Mouse (Mus musculus): Measurements from ENCODE around the gene Zfp687.

The Zfp687 gene

GRCm38 (mm10) chr3:95016532-95017056, 1.3 kb upstream of the Zfp687 start:
- no peak for DNase-seq

GRCm38 (mm10) chr3:95015891-95016531, 763 bp upstream of the Zfp687 start:
- peak; percentile 96 to 98 for DNase-seq

GRCm38 (mm10) chr3:95014428-95015151, 658 bp downstream of the Zfp687 start:
- DNase-seq = peak; percentile 51 to 78

- peak in 1 of 2 experiments; percentile 49 for DNase-seq
Observed at GRCm38 (mm10) chr3:95013699-95014427, 1.4 kb downstream of the Zfp687 start.

- no peak for DNase-seq
Observed at GRCm38 (mm10) chr3:95012982-95013381, 2.3 kb downstream of the Zfp687 start.

- peak in 1 of 2 experiments; percentile 35 for DNase-seq
Observed at GRCm38 (mm10) chr3:95010396-95010795, 4.9 kb downstream of the Zfp687 start.

GRCm38 (mm10) chr3:95007706-95008105, 7.5 kb downstream of the Zfp687 start:
- DNase-seq = peak in 1 of 2 experiments; percentile 35

- DNase-seq = peak in 1 of 2 experiments; percentile 16
Observed at GRCm38 (mm10) chr3:95005651-95006050, 9.6 kb downstream of the Zfp687 start.

- no peak for DNase-seq
Observed at GRCm38 (mm10) chr3:95003273-95003672, 12.0 kb downstream of the Zfp687 start.

GRCm38 (mm10) chr3:95002569-95002968, 12.7 kb downstream of the Zfp687 start:
- DNase-seq = peak in 1 of 2 experiments; percentile 15

GRCm38 (mm10) chr3:94996946-94997345, 18.3 kb downstream of the Zfp687 start:
- DNase-seq = peak; percentile 70 to 92

GRCm38 (mm10) chr3:94989159-94989761, 26.0 kb downstream of the Zfp687 start:
- DNase-seq = peak in 1 of 2 experiments; percentile 35

- peak; percentile 39 to 66 for DNase-seq
Observed at GRCm38 (mm10) chr3:94987578-94987977, 27.7 kb downstream of the Zfp687 start.

GRCm38 (mm10) chr3:94985513-94985912, 29.7 kb downstream of the Zfp687 start:
- peak in 1 of 2 experiments; percentile 29 for DNase-seq

GRCm38 (mm10) chr3:94984312-94984711, 30.9 kb downstream of the Zfp687 start:
- no peak for DNase-seq

- DNase-seq = peak; percentile 89 to 92
Observed at GRCm38 (mm10) chr3:94974528-94975422, 40.5 kb downstream of the Zfp687 start, which contains the start of gene Pi4kb. TSS of gene Pi4kb (plus strand) at chr3:94974731.

GRCm38 (mm10) chr3:94974026-94974527, 41.2 kb downstream of the Zfp687 start:
- no peak for DNase-seq

- DNase-seq = no peak
Observed at GRCm38 (mm10) chr3:94973620-94974019, 41.6 kb downstream of the Zfp687 start.

- no peak for DNase-seq
Observed at GRCm38 (mm10) chr3:94972552-94972951, 42.7 kb downstream of the Zfp687 start.

GRCm38 (mm10) chr3:94965878-94966277, 49.4 kb downstream of the Zfp687 start:
- no peak for DNase-seq

GRCm38 (mm10) chr3:94964989-94965388, 50.3 kb downstream of the Zfp687 start:
- DNase-seq = no peak
